Mouse (Mus musculus) embryonic facial prominence, embryonic 14.5 days (tissue): ENCODE results near the gene Bmp6. TPM values are rescaled to one million over a fixed set of nuclear protein-coding genes. Genes with fewer than 3 reads are reported as not detected.

ENCODE experiments used
- ATAC-seq: fragments of 200-750 bp; cut with Nextera tagmentation; 2 replicates; pipeline ENCODE4 v1.8.0; 2017; ENCODE audit warnings: low read depth, moderate number of reproducible peaks, moderate TSS enrichment
- DNase-seq: peaks from one replicate; pipeline ENCODE4 v3.0.0-alpha.2; 2015; ENCODE audit warnings: low spot score
- H3K27ac ChIP-seq: fragments of 300-500 bp; sonication (generic); replicated peaks from 2 replicates; pipeline ENCODE4 v1.5.1; 2014; ENCODE audit warnings: low read depth, mild to moderate bottlenecking, low read length, moderate library complexity
- H3K27me3 ChIP-seq: fragments of 300-500 bp; sonication (generic); replicated peaks from 2 replicates; pipeline ENCODE4 v1.6.1; 2014; ENCODE audit warnings: low read length; ENCODE audit not compliant: control insufficient read depth, insufficient read depth
- H3K36me3 ChIP-seq: fragments of 300-500 bp; sonication (generic); 2 replicates; pipeline ENCODE4 v1.6.1; 2014; ENCODE audit warnings: low read length, mixed read lengths; ENCODE audit not compliant: control insufficient read depth, insufficient read depth
- H3K4me1 ChIP-seq: fragments of 300-500 bp; sonication (generic); 2 replicates; pipeline ENCODE4 v1.6.1; 2014; ENCODE audit warnings: antibody characterized with exemption, low read length; ENCODE audit not compliant: control insufficient read depth, insufficient read depth
- H3K4me2 ChIP-seq: fragments of 300-500 bp; sonication (generic); 2 replicates; pipeline ENCODE4 v1.6.1; 2014; ENCODE audit warnings: low read depth, mild to moderate bottlenecking, low read length, moderate library complexity, mixed read lengths
- H3K4me3 ChIP-seq: fragments of 300-500 bp; sonication (generic); 2 replicates; pipeline ENCODE4 v1.5.1; 2014; ENCODE audit warnings: low read depth, mild to moderate bottlenecking, low read length
- H3K9ac ChIP-seq: fragments of 300-500 bp; sonication (generic); 2 replicates; pipeline ENCODE4 v1.6.1; 2014; ENCODE audit warnings: low read depth, mild to moderate bottlenecking, low read length, moderate library complexity, mixed read lengths
- H3K9me3 ChIP-seq: fragments of 300-500 bp; sonication (generic); 2 replicates; pipeline ENCODE4 v1.6.1; 2016; ENCODE audit warnings: low read length; ENCODE audit not compliant: control insufficient read depth
- WGBS: fragments of 180-500 bp; shearing (Covaris S2); extraction: QIAGEN DNeasy Blood & Tissue Kit; methylation state at CpG from one replicate; pipeline ENCODE4 v1.1.7; 2014; 5-methylcytosine and 5-hydroxymethylcytosine counted together
- polyA plus RNA-seq: library from polyadenylated mRNA; unstranded; fragments of >200 nt; fragmentation: Nextera tagmentation; extraction: Ambion mirVana; gene quantifications from 2 replicates; pipeline ENCODE4 v1.2.1, GENCODE M21; 2014

Gene Bmp6
- polyA plus RNA-seq, 1 experiment from 2014 or later: 3.9 TPM

GRCm38 (mm10) chr13:38395026-38395425 lies 50.1 kb downstream of the Bmp6 start:
- Histone ChIP-seq H3K4me2 (no peak overlapping the region), H3K27ac (no peak overlapping the region), H3K27me3 (no peaks in the 10 kb centered on the region), H3K9me3 (no peaks in the 10 kb centered on the region), H3K9ac (no peak overlapping the region), H3K4me3 (no peak overlapping the region), H3K36me3 (no peaks in the 10 kb centered on the region), H3K4me1 (peaks cover 17% of the 10 kb centered on the region)
- DNase-seq (no peak), ATAC-seq (no peak)
- 90% methylated on average over 4 of the region's 4 CpGs for WGBS

GRCm38 (mm10) chr13:38397007-38397545 lies 52.2 kb downstream of the Bmp6 start:
- peak; percentile 75 for DNase-seq
- Histone ChIP-seq H3K4me2 (no peak overlapping the region), H3K9ac (no peak overlapping the region), H3K36me3 (no peaks in the 10 kb centered on the region), H3K27ac (0 out of 2 replicates have a peak overlapping the region, but pooled peaks have one; percentile 15), H3K27me3 (no peaks in the 10 kb centered on the region), H3K4me3 (no peak overlapping the region), H3K9me3 (no peaks in the 10 kb centered on the region), H3K4me1 (peaks cover 17% of the 10 kb centered on the region)
- WGBS: 28% methylated on average over 7 of the region's 7 CpGs
- ATAC-seq: 0 out of 2 replicates have a peak, but pooled peaks have one; percentile 22

- no peaks in the 10 kb centered on the region for H3K9me3 ChIP-seq
- ATAC-seq (no peak), DNase-seq (no peak)
- H3K4me1 ChIP-seq: peaks cover 14% of the 10 kb centered on the region
- no peaks in the 10 kb centered on the region for H3K27me3 ChIP-seq
- H3K4me3 ChIP-seq: no peak overlapping the region
- no peak overlapping the region for H3K4me2 ChIP-seq
- no peaks in the 10 kb centered on the region for H3K36me3 ChIP-seq
- H3K27ac ChIP-seq: no peak overlapping the region
- H3K9ac ChIP-seq: no peak overlapping the region
- 53% methylated on average over 6 of the region's 6 CpGs for WGBS
These were observed 53.8 kb downstream of the Bmp6 start for GRCm38 (mm10) chr13:38398658-38399057.

- no peaks in the 10 kb centered on the region for H3K27me3 ChIP-seq
- no peak overlapping the region for H3K9ac ChIP-seq
- 86% methylated on average over 8 of the region's 8 CpGs for WGBS
- ATAC-seq: no peak
- H3K27ac ChIP-seq: no peak overlapping the region
- H3K4me3 ChIP-seq: no peak overlapping the region
- DNase-seq: no peak
- H3K4me1 ChIP-seq: peaks cover 8% of the 10 kb centered on the region; the same call in 1 of the 2 replicates
- no peaks in the 10 kb centered on the region for H3K36me3 ChIP-seq
- H3K4me2 ChIP-seq: no peak overlapping the region
- no peaks in the 10 kb centered on the region for H3K9me3 ChIP-seq
These were observed 55.8 kb downstream of the Bmp6 start for GRCm38 (mm10) chr13:38400662-38401061.

GRCm38 (mm10) chr13:38407611-38408315 lies 62.9 kb downstream of the Bmp6 start:
- no peak overlapping the region for H3K4me3 ChIP-seq
- 43% methylated on average over 6 of the region's 6 CpGs for WGBS
- H3K4me2 ChIP-seq: no peak overlapping the region
- peaks cover 27% of the 10 kb centered on the region for H3K4me1 ChIP-seq
- no peak overlapping the region for H3K9ac ChIP-seq
- H3K27ac ChIP-seq: peak overlapping the region; percentile 40; the same call in 1 of the 2 replicates
- no peaks in the 10 kb centered on the region for H3K9me3 ChIP-seq
- peak; percentile 84 for DNase-seq
- ATAC-seq: peak; percentile 45
- no peaks in the 10 kb centered on the region for H3K27me3 ChIP-seq
- H3K36me3 ChIP-seq: no peaks in the 10 kb centered on the region

- 41% methylated on average over 3 of the region's 3 CpGs for WGBS
- Histone ChIP-seq H3K9ac (no peak overlapping the region), H3K4me2 (no peak overlapping the region), H3K36me3 (no peaks in the 10 kb centered on the region), H3K4me1 (peaks cover 27% of the 10 kb centered on the region), H3K27ac (0 out of 2 replicates have a peak overlapping the region, but pooled peaks have one; percentile 28), H3K4me3 (no peak overlapping the region), H3K9me3 (no peaks in the 10 kb centered on the region), H3K27me3 (no peaks in the 10 kb centered on the region)
- ATAC-seq (no peak), DNase-seq (no peak)
These were observed 63.7 kb downstream of the Bmp6 start for GRCm38 (mm10) chr13:38408636-38409035.

- H3K9me3 ChIP-seq: no peaks in the 10 kb centered on the region
- H3K27ac ChIP-seq: peak overlapping the region; percentile 22; the same call in 1 of the 2 replicates
- H3K4me1 ChIP-seq: peaks cover 27% of the 10 kb centered on the region
- ATAC-seq (peak; percentile 89), DNase-seq (peak; percentile 95)
- WGBS: 13% methylated on average over 15 of the region's 15 CpGs
- H3K27me3 ChIP-seq: no peaks in the 10 kb centered on the region
- no peaks in the 10 kb centered on the region for H3K36me3 ChIP-seq
- peak overlapping the region; percentile 44 for H3K4me2 ChIP-seq
- no peak overlapping the region for H3K4me3 ChIP-seq
- H3K9ac ChIP-seq: no peak overlapping the region
These were observed 65.5 kb downstream of the Bmp6 start for GRCm38 (mm10) chr13:38410322-38410865.

GRCm38 (mm10) chr13:38419781-38420180 lies 74.9 kb downstream of the Bmp6 start:
- H3K9me3 ChIP-seq: no peaks in the 10 kb centered on the region
- no peaks in the 10 kb centered on the region for H3K4me1 ChIP-seq
- H3K4me3 ChIP-seq: no peak overlapping the region
- H3K4me2 ChIP-seq: no peak overlapping the region
- no peaks in the 10 kb centered on the region for H3K36me3 ChIP-seq
- no peak overlapping the region for H3K9ac ChIP-seq
- 86% methylated on average over 7 of the region's 7 CpGs for WGBS
- no peaks in the 10 kb centered on the region for H3K27me3 ChIP-seq
- no peak for DNase-seq
- no peak for ATAC-seq
- no peak overlapping the region for H3K27ac ChIP-seq
